Mouse (Mus musculus): ENCODE results near the gene Pnpo. TPM values are rescaled to one million over a fixed set of nuclear protein-coding genes. Genes with fewer than 3 reads are reported as not detected.

Gene Pnpo
- total RNA-seq, 2 experiments from 2014 or later: 8.4 to 9.4 TPM

DNA sequence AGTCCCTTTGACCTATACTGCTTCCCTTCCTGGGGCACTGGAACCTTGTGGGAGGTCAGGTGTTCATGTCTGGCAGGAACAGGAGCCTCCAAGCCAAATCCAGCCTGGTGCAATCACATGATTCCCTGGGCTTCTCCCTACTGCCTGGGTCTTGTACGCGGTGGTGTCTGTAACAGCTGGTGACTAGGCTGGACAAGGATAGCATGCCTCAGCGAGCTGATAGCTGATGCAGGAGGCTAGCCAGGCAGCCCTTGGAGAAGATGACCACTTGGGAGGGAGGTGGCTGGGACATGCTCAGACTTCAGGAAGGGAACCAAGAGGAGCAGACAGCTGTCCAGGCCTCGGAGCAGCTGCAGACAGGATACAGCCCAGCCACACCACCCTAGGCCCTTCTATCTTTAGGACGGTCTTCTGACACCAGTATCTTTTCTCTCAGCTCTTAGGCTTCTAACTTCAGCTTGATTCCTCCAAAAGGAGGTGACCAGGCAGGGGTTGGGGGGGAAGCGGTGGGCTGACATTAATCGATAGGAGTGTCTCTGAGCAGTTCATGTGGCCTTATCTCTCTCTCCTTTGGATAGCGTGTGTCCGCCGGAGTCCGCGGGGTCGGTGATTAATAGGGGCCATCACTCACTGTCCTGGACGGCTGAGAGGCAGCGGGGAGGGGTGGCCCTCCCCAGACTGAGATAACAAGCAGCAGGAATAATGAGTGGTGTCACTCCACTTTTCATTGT is 37.2 kb downstream of the Pnpo start:
- peak; percentile 40 for DNase-seq

DNA sequence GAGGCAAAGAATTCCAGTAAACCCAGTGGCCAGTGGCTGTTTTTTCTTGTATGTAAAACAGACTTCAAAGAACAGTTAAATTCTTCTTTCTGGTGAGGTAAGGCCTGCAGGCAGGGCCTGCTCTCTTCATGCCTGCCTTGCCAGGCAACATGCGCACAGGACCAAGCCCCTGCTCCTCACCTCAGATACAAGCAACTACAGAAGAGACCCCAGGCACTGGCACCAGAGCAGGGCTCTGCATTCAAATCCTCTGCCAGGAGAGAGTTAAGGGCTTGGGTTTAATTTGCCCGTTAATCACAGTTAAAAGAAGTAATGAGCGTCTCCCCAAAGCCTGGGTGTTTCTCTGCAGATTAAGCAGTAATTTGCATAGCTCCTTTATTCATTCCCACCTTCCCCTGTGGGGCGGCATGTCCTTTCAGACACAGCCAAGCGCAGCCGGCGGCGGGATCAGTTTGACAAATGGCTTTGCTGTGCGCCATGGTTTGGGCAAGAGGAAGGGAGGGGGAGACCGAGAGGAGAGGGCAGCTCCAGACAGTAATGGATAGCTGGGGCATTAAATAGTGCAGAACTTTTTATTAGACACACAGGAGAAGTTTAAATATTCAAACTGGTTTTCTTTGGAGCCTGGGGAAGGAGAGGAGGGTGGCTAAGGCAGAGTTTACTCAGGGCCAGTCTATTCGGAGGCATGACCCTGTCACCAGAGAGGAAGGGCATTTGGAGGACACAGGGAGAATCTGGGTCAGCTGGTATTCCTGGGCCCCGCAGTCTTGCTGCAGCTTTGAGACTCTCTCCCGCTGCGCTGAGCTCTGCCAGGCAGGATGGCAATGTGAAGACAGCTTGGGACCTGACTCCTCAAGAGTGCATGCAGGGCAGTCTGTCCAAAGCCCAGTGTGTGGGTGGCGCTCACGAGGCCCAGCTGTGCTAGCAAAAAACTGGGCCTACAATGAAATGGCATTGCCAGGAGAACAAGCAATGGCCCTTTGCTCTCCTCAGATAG is 40.8 kb downstream of the Pnpo start:
- peak; percentile 25 for DNase-seq

GRCm38 (mm10) chr11:96901332-96901731 is 42.5 kb downstream of the Pnpo start:
- DNase-seq: no peak

- no peak for DNase-seq
These were observed 44.1 kb downstream of the Pnpo start for GRCm38 (mm10) chr11:96899449-96900306.

GRCm38 (mm10) chr11:96895886-96896285 is 47.9 kb downstream of the Pnpo start:
- no peak for DNase-seq

- no peak for DNase-seq
These were observed 50.5 kb downstream of the Pnpo start for GRCm38 (mm10) chr11:96893203-96893842.

GRCm38 (mm10) chr11:96891784-96892527 is 51.8 kb downstream of the Pnpo start:
- no peak for DNase-seq

Other genes with a start within 250 kb of the Pnpo start
- gene Snx11, start 166.4 kb downstream of the Pnpo start, total RNA-seq (2021): 10 to 100 TPM; 10.5 to 11.6 TPM
- gene Cbx1, start 154.9 kb downstream of the Pnpo start, total RNA-seq (2021): 10 to 100 TPM; 45.4 to 58.1 TPM
- gene Nfe2l1, start 114.0 kb downstream of the Pnpo start, total RNA-seq (2021): 100 to 1,000 TPM; 194 to 201 TPM
- gene Copz2, start 94.1 kb downstream of the Pnpo start, total RNA-seq (2021): 10 to 100 TPM; 47.2 to 55.1 TPM
- gene Cdk5rap3, start 27.5 kb downstream of the Pnpo start, total RNA-seq (2021): 10 to 100 TPM; 30.0 to 39.3 TPM
- not detected for gene Prr15l, start 15.9 kb downstream of the Pnpo start, total RNA-seq (2021)
- gene Sp2, start 39.0 kb upstream of the Pnpo start, total RNA-seq (2021): 10 to 100 TPM; 15.2 to 15.9 TPM
- gene Sp6, start 69.4 kb upstream of the Pnpo start, total RNA-seq (2021): under 1 TPM; 0.21 to 0.77 TPM
- gene Scrn2, start 86.0 kb upstream of the Pnpo start, total RNA-seq (2021): 10 to 100 TPM; 11.3 to 11.4 TPM
- under 1 TPM in 1 of 2 experiments, not detected in 1; 0.16 TPM for gene Lrrc46, start 97.4 kb upstream of the Pnpo start, total RNA-seq (2021)
- gene Mrpl10, start 97.6 kb upstream of the Pnpo start, total RNA-seq (2021): 10 to 100 TPM; 45.1 to 45.6 TPM
- gene Osbpl7, start 106.6 kb upstream of the Pnpo start, total RNA-seq (2021): 1 to 10 TPM; 3.4 to 6.4 TPM
- 1 to 10 TPM; 1.3 to 1.7 TPM for gene Tbx21, start 171.3 kb upstream of the Pnpo start, total RNA-seq (2021)
- gene Tbkbp1, start 207.5 kb upstream of the Pnpo start, total RNA-seq (2021): 1 to 10 TPM; 7.1 to 9.9 TPM
- gene Kpnb1, start 243.9 kb upstream of the Pnpo start, total RNA-seq (2021): 10 to 100 TPM; 72.9 to 87.5 TPM

Data from gastrocnemius, postnatal 10 days (tissue).